Mouse (Mus musculus): ENCODE data around the gene Hal. TPM values are rescaled to one million over a fixed set of nuclear protein-coding genes. Genes with fewer than 3 reads are reported as not detected.

Hal gene
- total and polyA plus RNA-seq, 3 experiments: 0.03 to 0.12 TPM; not detected in 1

- no peak overlapping the region for H3K27ac ChIP-seq (ENCODE audit: control insufficient read depth, low read depth, low read length)
Observed at GRCm38 (mm10) chr10:93485055-93485691, 3.4 kb upstream of the Hal start.

GRCm38 (mm10) chr10:93486622-93487021 is 1.9 kb upstream of the Hal start:
- peak; percentile 46 for DNase-seq (ENCODE audit: low read depth, low spot score)
- Histone ChIP-seq H3K79me2 (ENCODE audit: control insufficient read depth, insufficient read depth, low read length, poor library complexity) (no peaks in the 10 kb centered on the region), H3K27me3 (ENCODE audit: control insufficient read depth in 1 of 2, insufficient read depth in 2 of 2, low read length in 2 of 2) (no peaks in the 10 kb centered on the region), H3K36me3 (ENCODE audit: control insufficient read depth in 1 of 2, insufficient read depth in 2 of 2, low read length in 2 of 2) (peaks cover 0 to 3% of the 10 kb centered on the region in 2 experiments; a peak in 3 of 4 replicates), H3K9me3 (replicated peaks; ENCODE audit: insufficient read depth, low read length) (no peaks in the 10 kb centered on the region), H3K27ac (ENCODE audit: control insufficient read depth, low read depth, low read length) (no peak overlapping the region), H3K9ac (ENCODE audit: control insufficient read depth, low read depth, low read length, poor library complexity, severe bottlenecking) (no peak overlapping the region), H3K4me3 (ENCODE audit: control insufficient read depth in 1 of 2, insufficient read depth in 1 of 2, low read depth in 2 of 2, low read length in 2 of 2) (no peak overlapping the region), H3K4me1 (ENCODE audit: control insufficient read depth in 1 of 2, insufficient read depth in 2 of 2, low read length in 2 of 2) (no peaks in the 10 kb centered on the region; a peak in 1 of 4 replicates)
- TF ChIP-seq SMC3 (IDR thresholded peaks at IDR 0.05; ENCODE audit: low read depth, low read length) (peak; percentile 30; the same call in 1 of the 2 replicates), GATA1 (IDR thresholded peaks at IDR 0.05; ENCODE audit: low read depth, low read length) (no peak), JUND (IDR thresholded peaks at IDR 0.05; ENCODE audit: low read depth, low read length) (no peak), ELF1 (IDR thresholded peaks at IDR 0.05; ENCODE audit: low read depth, low read length) (no peak), RAD21 (IDR thresholded peaks at IDR 0.05; ENCODE audit: low read depth, low read length) (peak; percentile 46), NRF1 (IDR thresholded peaks at IDR 0.05; ENCODE audit: insufficient read depth, low read depth, low read length, poor library complexity, severe bottlenecking) (no peak), GABPA (IDR thresholded peaks at IDR 0.05; ENCODE audit: low read depth, low read length) (no peak), POLR2AphosphoS5 (IDR thresholded peaks at IDR 0.05; ENCODE audit: borderline replicate concordance, low read depth, low read length) (no peak), TAL1 (IDR thresholded peaks at IDR 0.05; ENCODE audit: low read length) (no peak), CTCF (IDR thresholded peaks at IDR 0.05 in 2 of 3, conservative IDR thresholded peaks at IDR 0.05 in 1 of 3; ENCODE audit: control insufficient read depth in 1 of 3, insufficient read depth in 1 of 3, low read depth in 2 of 3, low read length in 3 of 3, poor library complexity in 1 of 3, severe bottlenecking in 1 of 3) (peak; percentile 57 to 59 (median 59)), ZKSCAN1 (IDR thresholded peaks at IDR 0.05; ENCODE audit: low read depth, low read length) (no peak), BHLHE40 (IDR thresholded peaks at IDR 0.05; ENCODE audit: borderline replicate concordance, low read depth, low read length) (no peak), POLR2A (IDR thresholded peaks at IDR 0.05; ENCODE audit: control insufficient read depth in 1 of 2, insufficient read depth in 1 of 2, low read depth in 1 of 2, low read length in 2 of 2, poor library complexity in 1 of 2) (no peak), ZC3H11A (IDR thresholded peaks at IDR 0.05; ENCODE audit: low read depth, low read length) (no peak), CHD2 (IDR thresholded peaks at IDR 0.05; ENCODE audit: low read length) (no peak), CHD1 (IDR thresholded peaks at IDR 0.05; ENCODE audit: low read depth, low read length) (no peak), SIN3A (IDR thresholded peaks at IDR 0.05; ENCODE audit: low read length) (no peak), MXI1 (IDR thresholded peaks at IDR 0.05; ENCODE audit: low read depth, low read length) (no peak), MEF2A (IDR thresholded peaks at IDR 0.05; ENCODE audit: extremely low read depth, insufficient replicate concordance, low read depth, low read length, poor library complexity, severe bottlenecking) (no peak), UBTF (IDR thresholded peaks at IDR 0.05; ENCODE audit: borderline replicate concordance, insufficient read depth, low read depth, low read length) (no peak)

More at GRCm38 (mm10) chr10:93485055-93485691, 3.4 kb upstream of the Hal start:
- TF ChIP-seq CTCF (IDR thresholded peaks at IDR 0.05 in 2 of 3, conservative IDR thresholded peaks at IDR 0.05 in 1 of 3; ENCODE audit: control insufficient read depth in 1 of 3, insufficient read depth in 1 of 3, low read depth in 2 of 3, low read length in 3 of 3, poor library complexity in 1 of 3, severe bottlenecking in 1 of 3) (peak; percentile 52 to 76 (median 57)), RAD21 (IDR thresholded peaks at IDR 0.05; ENCODE audit: low read depth, low read length) (peak; percentile 12), SMC3 (IDR thresholded peaks at IDR 0.05; ENCODE audit: low read depth, low read length) (peak; percentile 44; the same call in 1 of the 2 replicates), GATA1 (IDR thresholded peaks at IDR 0.05; ENCODE audit: low read depth, low read length) (no peak)
- peaks cover 0 to 3% of the 10 kb centered on the region in 2 experiments; a peak in 3 of 4 replicates for H3K36me3 ChIP-seq (ENCODE audit: control insufficient read depth in 1 of 2, insufficient read depth in 2 of 2, low read length in 2 of 2)
- no peaks in the 10 kb centered on the region for H3K79me2 ChIP-seq (ENCODE audit: control insufficient read depth, insufficient read depth, low read length, poor library complexity)
- H3K4me1 ChIP-seq (ENCODE audit: control insufficient read depth in 1 of 2, insufficient read depth in 2 of 2, low read length in 2 of 2): no peaks in the 10 kb centered on the region; a peak in 1 of 4 replicates
- no peaks in the 10 kb centered on the region for H3K9me3 ChIP-seq (replicated peaks; ENCODE audit: insufficient read depth, low read length)
- no peak overlapping the region for H3K9ac ChIP-seq (ENCODE audit: control insufficient read depth, low read depth, low read length, poor library complexity, severe bottlenecking)
- no peaks in the 10 kb centered on the region for H3K27me3 ChIP-seq (ENCODE audit: control insufficient read depth in 1 of 2, insufficient read depth in 2 of 2, low read length in 2 of 2)
- peak; percentile 23 for DNase-seq (ENCODE audit: low read depth, low spot score)
- no peak overlapping the region for H3K4me3 ChIP-seq (ENCODE audit: control insufficient read depth in 1 of 2, insufficient read depth in 1 of 2, low read depth in 2 of 2, low read length in 2 of 2)

Data from MEL (cell line).